Mouse (Mus musculus): ENCODE results near the gene Mfap1b. TPM values are rescaled to one million over a fixed set of nuclear protein-coding genes. Genes with fewer than 3 reads are reported as not detected.
A peak's percentile ranks its signal among the peaks of the same experiment; 100 is the strongest.
"Not testable (repeated sequence)": the region's sequence is repeated elsewhere in the genome, so short reads cannot be mapped to it uniquely, and the experiment has no call there.

The Mfap1b gene
- total RNA-seq, 2 experiments from 2014 or later = 45.1 to 47.4 TPM

DNA sequence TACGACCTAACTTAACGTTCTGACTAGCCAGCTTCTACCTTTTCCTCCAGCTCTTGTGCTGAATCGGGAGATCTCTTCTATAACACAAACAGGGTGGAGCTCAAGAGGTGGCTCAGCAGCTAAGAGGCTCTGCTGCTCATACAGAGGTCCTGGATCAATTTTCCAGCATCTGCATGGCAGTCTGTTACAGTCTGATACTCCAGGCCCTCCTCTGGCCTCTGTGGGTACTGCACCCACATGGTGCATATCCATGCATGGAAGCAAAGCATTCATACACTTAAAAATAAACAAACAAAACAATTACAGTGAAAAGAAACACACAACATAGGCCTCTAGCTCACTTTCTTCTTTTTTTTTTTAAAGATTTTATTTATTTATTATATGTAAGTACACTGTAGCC, 1.1 kb downstream of the Mfap1b start:
- not testable (repeated sequence) for DNase-seq

- not testable (repeated sequence) for DNase-seq
Observed at GRCm38 (mm10) chr2:121468982-121469381, 4.9 kb downstream of the Mfap1b start.

- DNase-seq = no peak
Observed at GRCm38 (mm10) chr2:121460071-121460470, 13.8 kb downstream of the Mfap1b start.

DNA sequence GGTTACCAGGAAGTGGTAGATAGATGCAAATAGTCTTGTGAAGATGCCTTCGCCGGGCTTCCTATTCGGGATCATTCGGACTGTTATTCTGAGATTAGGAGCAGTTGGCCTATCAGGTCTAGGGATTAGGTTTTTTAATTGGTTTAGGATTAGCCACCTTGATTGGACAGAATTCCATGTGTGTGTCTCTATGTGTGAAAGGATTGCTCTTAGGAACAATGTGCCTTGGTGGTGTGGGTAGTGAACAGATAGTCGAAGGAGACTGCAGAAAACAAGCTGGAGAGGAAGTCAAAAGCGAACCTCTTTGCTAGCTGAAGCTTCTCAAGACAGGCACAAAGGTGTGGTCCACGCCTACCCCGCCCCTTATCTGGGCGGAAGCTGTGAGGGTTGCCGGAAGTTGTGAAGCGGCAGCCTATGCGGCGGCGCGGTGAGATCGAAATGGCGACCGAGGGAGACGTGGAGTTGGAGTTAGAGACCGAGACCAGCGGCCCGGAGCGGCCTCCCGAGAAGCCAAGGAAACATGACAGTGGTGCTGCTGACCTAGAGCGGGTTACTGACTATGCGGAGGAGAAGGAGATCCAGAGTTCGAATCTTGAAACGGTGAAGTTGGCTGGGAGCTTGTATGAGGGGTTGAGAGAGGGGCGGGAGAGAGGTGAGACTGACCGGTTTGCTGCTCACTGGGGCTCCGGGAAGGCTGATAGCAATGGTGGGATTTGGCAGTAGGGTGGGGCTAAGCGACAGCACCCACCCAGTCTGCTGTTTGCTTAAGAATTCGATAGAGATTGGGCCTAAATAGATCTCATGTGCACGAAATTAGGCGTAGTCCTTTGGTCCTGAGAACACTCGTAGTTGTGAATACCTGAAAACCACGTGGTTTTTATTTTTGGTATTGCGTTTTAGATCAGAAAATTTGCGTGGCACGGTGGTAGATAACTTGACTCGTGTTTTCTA, 16.9 kb downstream of the Mfap1b start, which contains the start of gene Serinc4:
TSS of gene Serinc4 (minus strand) at position 90 of the 951 bp plus-strand sequence.
- DNase-seq = peak; percentile 80 to 86

DNA sequence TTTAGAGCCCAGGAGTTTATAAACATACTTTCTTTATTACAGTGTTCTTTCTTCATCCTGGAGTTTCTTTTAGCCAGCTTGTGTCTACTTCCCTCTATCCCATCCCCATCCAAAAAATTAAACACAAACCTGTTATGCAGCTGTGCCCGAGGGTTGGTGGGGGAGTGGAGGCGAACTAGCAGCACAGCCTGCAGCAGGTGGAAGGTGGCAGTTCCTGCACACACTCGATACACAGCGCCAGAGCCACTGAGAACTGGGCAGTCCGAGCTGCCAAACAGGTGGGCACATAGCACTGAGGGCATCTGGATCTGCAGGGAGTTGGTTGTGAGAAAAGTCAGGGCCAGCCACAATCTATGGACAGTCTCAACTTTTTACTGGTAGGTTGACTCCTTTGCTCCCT, 18.3 kb downstream of the Mfap1b start:
- no peak for DNase-seq

DNA sequence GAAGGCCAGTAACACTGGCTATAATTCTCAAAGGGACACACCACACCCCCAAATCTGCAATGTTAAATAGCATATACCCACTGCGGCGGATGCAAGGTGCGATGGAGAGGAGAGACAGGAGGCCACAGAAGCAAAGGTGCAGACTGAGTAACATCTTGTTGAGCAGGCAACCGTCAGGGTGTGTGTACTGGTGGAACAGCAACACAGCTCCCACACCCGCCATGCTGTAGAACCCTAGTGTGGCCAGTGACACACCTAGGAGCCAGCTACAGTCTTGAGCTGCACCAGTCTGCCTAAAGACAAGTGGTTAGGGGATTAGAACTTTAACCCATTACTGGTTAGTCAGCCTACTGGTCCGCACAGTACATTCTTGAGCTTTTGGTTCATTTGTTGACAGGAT, 19.9 kb downstream of the Mfap1b start:
- no peak for DNase-seq

- no peak for DNase-seq
Observed at GRCm38 (mm10) chr2:121452990-121453389, 20.9 kb downstream of the Mfap1b start, which contains the start of gene Hypk. Gene Hypk (plus strand): TSS chr2:121453290.

GRCm38 (mm10) chr2:121452361-121452760, 21.5 kb downstream of the Mfap1b start:
- DNase-seq = no peak

- no peak for DNase-seq
Observed at GRCm38 (mm10) chr2:121450093-121450492, 23.8 kb downstream of the Mfap1b start.

DNA sequence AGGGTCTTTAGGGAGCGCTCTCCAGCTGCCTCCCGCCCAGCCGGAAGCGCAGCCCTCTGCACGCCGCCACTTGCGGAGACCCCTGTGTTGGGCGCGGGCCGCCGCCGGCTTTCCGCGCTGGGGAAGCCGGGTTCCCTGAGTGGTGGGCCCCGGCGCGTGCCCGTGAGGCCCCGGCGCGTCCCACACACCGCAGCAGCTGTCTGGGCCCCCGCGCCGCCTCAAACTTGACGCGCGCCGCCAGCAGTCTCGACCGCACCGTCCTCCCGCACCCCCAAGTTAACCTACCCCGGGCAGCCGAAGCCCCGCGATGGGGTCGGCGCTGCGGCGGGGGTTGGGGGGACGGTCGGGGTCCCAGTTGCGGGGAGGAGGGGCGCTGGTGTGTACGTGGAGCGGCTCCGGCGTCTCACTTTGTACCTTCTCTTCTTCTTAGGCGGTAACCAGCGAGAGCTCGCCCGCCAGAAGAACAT, 24.3 kb downstream of the Mfap1b start:
- DNase-seq = no peak

DNA sequence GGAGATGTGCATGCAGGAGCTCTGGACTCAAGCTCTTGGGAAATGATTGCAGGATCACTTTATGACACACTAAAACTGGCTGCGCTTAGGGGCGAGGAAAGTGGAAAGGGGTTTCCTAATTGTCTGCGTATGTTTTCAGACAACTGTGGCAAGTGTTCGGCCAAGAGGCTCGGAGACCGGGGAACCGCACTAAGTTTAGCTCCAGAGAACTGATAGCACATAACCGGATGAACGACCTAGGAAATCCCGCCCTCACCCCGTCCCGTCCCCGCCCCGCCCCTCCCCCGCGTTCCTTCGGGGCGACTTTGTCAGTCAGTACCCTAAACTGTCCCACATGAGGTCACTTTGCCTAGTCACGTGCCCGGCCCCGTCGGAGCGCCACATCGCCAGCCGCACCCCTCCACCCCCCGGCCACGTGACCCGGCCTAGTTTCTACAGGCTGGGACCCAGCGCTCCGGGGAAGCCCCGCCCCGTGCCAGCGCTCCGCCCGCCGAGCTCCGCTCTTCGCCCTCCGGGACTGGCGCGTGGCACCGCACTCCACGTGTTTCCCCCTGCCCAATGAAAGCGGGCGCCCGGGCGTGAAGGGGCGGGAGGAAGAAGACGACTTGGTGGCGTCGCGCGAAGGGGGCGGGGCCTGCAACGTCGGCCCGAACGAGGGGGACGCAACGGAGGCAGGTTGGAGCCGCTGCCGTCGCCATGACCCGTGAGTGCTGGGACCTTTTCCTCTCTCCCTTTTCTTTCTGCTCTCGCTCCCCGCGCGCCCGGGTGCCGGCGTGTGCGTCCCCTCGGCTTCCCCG, 24.9 kb downstream of the Mfap1b start, which contains the start of gene Serf2:
TSS of gene Serf2 (plus strand) at position 457 of the 797 bp plus-strand sequence.
- peak; percentile 98 to 99 for DNase-seq

DNA sequence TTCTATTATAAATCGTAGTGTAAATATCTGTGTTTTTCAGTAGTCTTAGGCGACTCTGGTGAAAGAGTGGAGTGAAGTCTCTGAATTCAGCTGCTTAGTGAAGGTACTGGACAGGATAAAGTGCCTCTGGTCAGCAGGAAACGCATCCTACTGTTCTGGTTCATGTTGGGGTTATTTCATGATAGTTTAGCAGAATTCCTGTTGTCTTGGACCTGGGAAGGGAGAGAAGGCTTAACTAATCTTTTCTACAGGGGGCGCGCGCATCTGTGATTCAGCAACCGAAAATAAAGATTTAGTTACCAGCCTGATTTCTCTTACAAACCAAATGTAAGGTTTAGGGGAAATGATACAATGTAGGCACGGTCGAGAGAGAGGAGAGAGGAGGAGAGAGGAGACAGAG, 25.7 kb downstream of the Mfap1b start:
- no peak for DNase-seq

GRCm38 (mm10) chr2:121447006-121447405, 26.9 kb downstream of the Mfap1b start:
- DNase-seq = no peak

GRCm38 (mm10) chr2:121446506-121446905, 27.4 kb downstream of the Mfap1b start:
- no peak for DNase-seq

GRCm38 (mm10) chr2:121445117-121445516, 28.8 kb downstream of the Mfap1b start:
- no peak for DNase-seq

DNA sequence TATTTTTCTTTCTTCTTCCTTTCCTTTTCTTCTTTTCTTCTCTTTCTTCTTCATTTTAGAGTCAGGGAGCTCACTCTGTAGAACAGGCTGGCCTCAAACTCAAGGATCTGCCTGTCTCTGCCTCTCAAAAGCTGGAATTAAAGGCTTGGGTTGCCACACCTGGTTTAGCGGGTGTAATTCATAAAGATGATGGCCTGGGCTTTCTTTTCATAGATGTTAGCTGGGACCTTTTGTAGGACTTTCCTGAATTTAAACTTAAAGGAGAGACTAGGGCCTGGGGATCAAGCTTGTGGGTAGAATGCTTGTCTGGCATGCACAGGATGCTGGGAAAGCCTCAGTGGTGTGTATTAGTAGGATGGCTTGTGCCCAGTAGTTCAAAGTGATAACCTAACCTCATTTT, 29.7 kb downstream of the Mfap1b start, which contains the start of gene Ell3:
TSS of gene Ell3 (minus strand) at position 101 of the 400 bp plus-strand sequence.
- DNase-seq = no peak

GRCm38 (mm10) chr2:121443068-121443349, 30.9 kb downstream of the Mfap1b start:
- DNase-seq = no peak

DNA sequence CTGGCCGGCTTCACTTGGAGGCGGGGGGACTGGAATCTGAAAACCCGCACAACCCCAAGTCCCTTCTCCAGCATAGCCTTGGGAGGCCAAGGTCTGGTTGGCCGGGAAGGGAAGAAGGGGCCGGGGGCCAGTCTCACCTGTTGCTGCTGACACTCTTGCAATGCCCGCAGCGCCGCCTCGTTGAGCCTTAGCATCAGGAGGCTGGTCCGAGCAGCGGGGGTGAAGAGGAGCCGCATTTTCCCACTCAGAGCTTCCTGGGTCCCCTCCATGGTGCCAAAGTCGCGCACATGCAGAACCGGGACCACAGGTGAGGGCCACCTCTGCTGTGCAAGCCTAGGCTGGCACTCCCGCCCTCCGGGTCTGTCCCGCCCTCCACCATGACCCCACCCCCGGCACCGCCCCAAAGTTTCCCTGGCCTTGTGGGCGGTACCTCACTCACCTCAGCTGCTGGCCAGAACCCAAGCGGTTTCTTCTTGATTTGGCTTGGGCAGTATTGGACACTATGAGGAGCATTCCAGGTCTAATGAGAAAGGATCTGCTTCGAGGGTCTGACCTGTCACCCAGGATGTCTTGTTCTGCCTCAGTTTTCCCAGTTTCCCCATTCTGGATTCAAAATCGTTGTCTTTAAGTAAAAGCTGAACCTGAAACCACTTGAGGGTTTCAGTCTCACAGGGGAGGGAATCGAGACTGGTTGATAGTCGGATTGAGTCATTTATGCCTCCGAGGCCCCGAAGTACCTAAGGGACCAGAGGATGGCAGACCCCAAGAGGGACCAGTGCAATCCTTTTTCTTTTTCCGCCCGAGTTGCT, 31.4 kb downstream of the Mfap1b start:
- no peak for DNase-seq

DNA sequence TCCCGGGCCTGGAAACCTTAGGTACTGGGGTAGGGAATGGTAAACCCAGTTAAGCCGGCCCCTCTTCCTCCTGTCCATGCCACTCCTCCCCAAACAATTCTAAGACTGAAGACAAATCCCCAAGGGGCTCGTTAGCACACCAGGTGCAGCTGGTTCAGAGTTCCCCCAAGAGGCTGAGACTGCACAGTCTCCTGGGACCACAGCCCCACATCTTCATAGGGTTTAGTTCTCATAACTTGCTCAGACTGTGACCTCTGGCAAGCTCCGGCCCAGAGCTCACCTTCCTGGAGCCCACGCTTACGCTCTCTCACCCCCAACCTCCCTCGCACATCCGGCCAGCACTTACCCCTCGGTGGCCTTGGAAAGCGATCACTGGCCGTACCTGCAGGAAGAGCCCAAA, 32.1 kb downstream of the Mfap1b start:
- DNase-seq = no peak

DNA sequence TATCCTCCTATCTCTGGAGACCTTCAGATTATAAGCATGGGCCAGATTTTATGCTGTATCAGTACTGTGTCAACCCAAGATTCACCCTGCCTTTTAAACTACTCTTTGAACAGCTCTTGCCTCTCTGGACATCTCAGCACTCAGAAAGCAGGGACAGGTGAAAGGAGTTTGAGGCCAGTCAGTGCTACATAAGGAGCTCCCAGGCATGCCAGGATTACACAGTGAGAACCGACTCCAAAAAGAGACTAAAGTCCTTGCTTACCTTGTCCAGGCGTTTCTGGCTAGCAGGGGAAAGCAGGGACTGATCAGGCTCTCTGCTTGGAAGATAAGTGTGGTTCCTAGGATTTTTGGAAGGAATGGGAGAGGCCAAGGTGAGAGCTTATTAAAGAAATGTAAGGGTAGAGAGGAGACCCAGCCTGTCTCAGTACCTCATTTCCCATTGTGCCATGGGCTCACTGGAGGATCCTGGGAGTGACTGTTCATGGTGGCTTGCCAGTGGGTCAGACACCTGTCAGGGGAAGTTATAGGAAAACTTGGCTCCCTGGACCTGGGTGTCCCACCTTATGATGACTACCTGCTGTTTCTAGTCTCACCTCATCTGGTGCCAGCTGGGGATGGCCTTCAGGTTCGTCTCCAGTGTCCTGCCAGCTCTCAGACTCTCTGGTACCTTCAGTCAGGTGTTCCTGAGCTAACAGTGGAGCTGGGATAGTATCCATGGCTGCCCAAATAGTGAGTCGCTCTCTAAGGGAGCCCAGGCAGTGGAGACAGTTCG, 32.8 kb downstream of the Mfap1b start:
- no peak for DNase-seq

DNA sequence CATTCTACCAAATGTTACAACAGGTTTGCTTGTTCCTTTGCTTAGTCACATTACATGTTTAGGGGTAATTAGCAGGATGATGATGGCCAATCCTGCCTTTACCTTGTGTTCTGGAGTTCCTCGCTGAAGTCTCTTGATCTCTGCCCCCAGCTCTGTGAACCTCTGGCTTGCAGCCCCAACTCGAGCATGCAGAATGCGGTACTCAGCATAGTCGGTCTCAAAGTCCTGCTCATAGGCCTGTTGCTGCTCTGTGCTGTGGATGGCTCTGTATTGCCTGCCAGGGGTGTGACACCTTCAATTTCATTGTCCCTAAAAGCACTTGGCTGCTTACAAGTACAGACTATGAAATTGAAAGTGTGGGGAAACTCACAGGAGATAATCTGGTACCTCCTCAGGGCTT, 34.1 kb downstream of the Mfap1b start:
- no peak for DNase-seq
